Mouse (Mus musculus) thymus, adult 2 months (tissue): Measurements from ENCODE around the gene Gm13030.

Experiments used
- CTCF ChIP-seq: fragments of 200-500 bp; IDR thresholded peaks from 2 replicates; pipeline ENCODE4 v1.5.1; 2012; ENCODE audit warnings: mild to moderate bottlenecking, control low read depth, low read length, moderate library complexity, borderline replicate concordance; ENCODE audit not compliant: control insufficient read depth, poor library complexity, insufficient read depth; ENCODE audit errors: extremely low read depth
- POLR2A ChIP-seq: fragments of 200-500 bp; IDR thresholded peaks from 2 replicates; pipeline ENCODE4 v1.6.1; 2012; ENCODE audit warnings: mild to moderate bottlenecking, low read length, control low read depth, moderate library complexity; ENCODE audit not compliant: control insufficient read depth, poor library complexity, insufficient read depth; ENCODE audit errors: extremely low read depth

DNA sequence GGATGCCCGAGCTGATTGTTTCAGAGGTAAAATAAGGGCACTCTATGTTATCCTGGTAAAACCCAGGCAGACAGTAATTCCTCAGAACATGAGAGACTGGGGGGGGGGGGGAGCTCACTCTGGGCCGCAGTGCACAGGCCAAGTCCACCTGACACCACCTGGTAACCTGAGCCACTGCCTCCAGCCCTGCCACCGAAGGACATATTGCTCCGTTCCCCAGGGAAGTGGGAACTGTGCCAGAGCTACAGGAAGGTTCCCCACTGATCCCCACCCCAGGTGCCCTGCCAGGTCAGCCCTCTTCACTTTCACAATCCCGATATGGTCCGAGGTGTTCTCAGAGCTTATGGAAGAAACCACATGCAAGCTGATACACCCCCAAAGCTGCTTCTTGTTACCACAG, 18.9 kb upstream of the Gm13030 start:
- TF ChIP-seq POLR2A (no peak), CTCF (no peak)
